Mouse (Mus musculus): ENCODE measurements around the gene Trappc6a. TPM values are rescaled to one million over a fixed set of nuclear protein-coding genes. Genes with fewer than 3 reads are reported as not detected.

Trappc6a gene
- polyA plus RNA-seq, 2 experiments, result 58.0 to 79.8 TPM

GRCm38 (mm10) chr7:19540771-19541566 is 32.8 kb downstream of the Trappc6a start:
- H3K27ac ChIP-seq (replicated peaks; ENCODE audit: low read depth, low read length), result no peak overlapping the region
- no peak overlapping the region for H3K9ac ChIP-seq (ENCODE audit: low read depth, low read length, severe bottlenecking)
- 86% methylated on average over 2 of the region's 2 CpGs for WGBS
- H3K27me3 ChIP-seq (ENCODE audit: control insufficient read depth, insufficient read depth, low read length), result no peaks in the 10 kb centered on the region
- no peaks in the 10 kb centered on the region for H3K4me1 ChIP-seq (ENCODE audit: control insufficient read depth, insufficient read depth, low read length)
- ATAC-seq (ENCODE audit: low FRiP score, low read depth), result no peak
- H3K36me3 ChIP-seq (ENCODE audit: control insufficient read depth, insufficient read depth, low read length), result 0 out of 2 replicates have a peak, but pooled peaks cover 6% of the 10 kb centered on the region
- no peaks in the 10 kb centered on the region for H3K9me3 ChIP-seq (ENCODE audit: control insufficient read depth, low read length)
- no peak for TF ChIP-seq POLR2A (IDR thresholded peaks at IDR 0.05; ENCODE audit: borderline replicate concordance, extremely low read depth, insufficient read depth, insufficient read length)
- no peak overlapping the region for H3K4me3 ChIP-seq (replicated peaks; ENCODE audit: low read length)
- DNase-seq (ENCODE audit: low spot score), result no peak
- no peak overlapping the region for H3K4me2 ChIP-seq (replicated peaks; ENCODE audit: low read depth, low read length, severe bottlenecking)

GRCm38 (mm10) chr7:19541681-19542154 is 33.5 kb downstream of the Trappc6a start:
- Histone ChIP-seq H3K36me3 (ENCODE audit: control insufficient read depth, insufficient read depth, low read length) (0 out of 2 replicates have a peak, but pooled peaks cover 6% of the 10 kb centered on the region), H3K4me2 (replicated peaks; ENCODE audit: low read depth, low read length, severe bottlenecking) (no peak overlapping the region), H3K27me3 (ENCODE audit: control insufficient read depth, insufficient read depth, low read length) (no peaks in the 10 kb centered on the region), H3K9ac (ENCODE audit: low read depth, low read length, severe bottlenecking) (no peak overlapping the region), H3K27ac (replicated peaks; ENCODE audit: low read depth, low read length) (no peak overlapping the region), H3K9me3 (ENCODE audit: control insufficient read depth, low read length) (no peaks in the 10 kb centered on the region), H3K4me1 (ENCODE audit: control insufficient read depth, insufficient read depth, low read length) (no peaks in the 10 kb centered on the region), H3K4me3 (replicated peaks; ENCODE audit: low read length) (no peak overlapping the region)
- ATAC-seq (ENCODE audit: low FRiP score, low read depth), result no peak
- DNase-seq (ENCODE audit: low spot score), result no peak
- 80% methylated on average over 7 of the region's 7 CpGs for WGBS
- TF ChIP-seq POLR2A (IDR thresholded peaks at IDR 0.05; ENCODE audit: borderline replicate concordance, extremely low read depth, insufficient read depth, insufficient read length), result no peak

- H3K27me3 ChIP-seq (ENCODE audit: control insufficient read depth, insufficient read depth, low read length), result no peaks in the 10 kb centered on the region
- DNase-seq (ENCODE audit: low spot score) (no peak), ATAC-seq (ENCODE audit: low FRiP score, low read depth) (peak; percentile 36; the same call in 1 of the 2 replicates)
- no peaks in the 10 kb centered on the region for H3K9me3 ChIP-seq (ENCODE audit: control insufficient read depth, low read length)
- no peaks in the 10 kb centered on the region for H3K4me1 ChIP-seq (ENCODE audit: control insufficient read depth, insufficient read depth, low read length)
- 68% methylated on average over 8 of the region's 8 CpGs for WGBS
- 0 out of 2 replicates have a peak, but pooled peaks cover 6% of the 10 kb centered on the region for H3K36me3 ChIP-seq (ENCODE audit: control insufficient read depth, insufficient read depth, low read length)
- no peak overlapping the region for H3K27ac ChIP-seq (replicated peaks; ENCODE audit: low read depth, low read length)
- no peak overlapping the region for H3K4me2 ChIP-seq (replicated peaks; ENCODE audit: low read depth, low read length, severe bottlenecking)
- no peak overlapping the region for H3K4me3 ChIP-seq (replicated peaks; ENCODE audit: low read length)
- no peak for TF ChIP-seq POLR2A (IDR thresholded peaks at IDR 0.05; ENCODE audit: borderline replicate concordance, extremely low read depth, insufficient read depth, insufficient read length)
- no peak overlapping the region; the same call in 1 of the 2 replicates for H3K9ac ChIP-seq (ENCODE audit: low read depth, low read length, severe bottlenecking)
These were observed 34.0 kb downstream of the Trappc6a start for GRCm38 (mm10) chr7:19542155-19542691.

GRCm38 (mm10) chr7:19543584-19543983 is 35.4 kb downstream of the Trappc6a start:
- Histone ChIP-seq H3K9ac (ENCODE audit: low read depth, low read length, severe bottlenecking) (no peak overlapping the region), H3K4me2 (replicated peaks; ENCODE audit: low read depth, low read length, severe bottlenecking) (no peak overlapping the region), H3K27ac (replicated peaks; ENCODE audit: low read depth, low read length) (no peak overlapping the region), H3K4me3 (replicated peaks; ENCODE audit: low read length) (no peak overlapping the region), H3K9me3 (ENCODE audit: control insufficient read depth, low read length) (no peaks in the 10 kb centered on the region), H3K27me3 (ENCODE audit: control insufficient read depth, insufficient read depth, low read length) (no peaks in the 10 kb centered on the region), H3K4me1 (ENCODE audit: control insufficient read depth, insufficient read depth, low read length) (no peaks in the 10 kb centered on the region), H3K36me3 (ENCODE audit: control insufficient read depth, insufficient read depth, low read length) (peaks cover 6% of the 10 kb centered on the region; the same call in 1 of the 2 replicates)
- WGBS, result 49% methylated on average over 6 of the region's 6 CpGs
- DNase-seq (ENCODE audit: low spot score) (no peak), ATAC-seq (ENCODE audit: low FRiP score, low read depth) (no peak)
- no peak for TF ChIP-seq POLR2A (IDR thresholded peaks at IDR 0.05; ENCODE audit: borderline replicate concordance, extremely low read depth, insufficient read depth, insufficient read length)

- H3K27ac ChIP-seq (replicated peaks; ENCODE audit: low read depth, low read length), result no peak overlapping the region
- no peaks in the 10 kb centered on the region for H3K9me3 ChIP-seq (ENCODE audit: control insufficient read depth, low read length)
- no peak for DNase-seq (ENCODE audit: low spot score)
- H3K27me3 ChIP-seq (ENCODE audit: control insufficient read depth, insufficient read depth, low read length), result no peaks in the 10 kb centered on the region
- no peak overlapping the region for H3K4me2 ChIP-seq (replicated peaks; ENCODE audit: low read depth, low read length, severe bottlenecking)
- no peaks in the 10 kb centered on the region for H3K4me1 ChIP-seq (ENCODE audit: control insufficient read depth, insufficient read depth, low read length)
- no peak overlapping the region for H3K4me3 ChIP-seq (replicated peaks; ENCODE audit: low read length)
- ATAC-seq (ENCODE audit: low FRiP score, low read depth), result 0 out of 2 replicates have a peak, but pooled peaks have one; percentile 9
- no peak overlapping the region for H3K9ac ChIP-seq (ENCODE audit: low read depth, low read length, severe bottlenecking)
- peaks cover 7% of the 10 kb centered on the region for H3K36me3 ChIP-seq (ENCODE audit: control insufficient read depth, insufficient read depth, low read length)
- no peak for TF ChIP-seq POLR2A (IDR thresholded peaks at IDR 0.05; ENCODE audit: borderline replicate concordance, extremely low read depth, insufficient read depth, insufficient read length)
- 63% methylated on average over 3 of the region's 3 CpGs for WGBS
These were observed 37.8 kb downstream of the Trappc6a start for GRCm38 (mm10) chr7:19546007-19546406.

Measured in limb, embryonic 14.5 days (tissue).